Mouse (Mus musculus): Measurements from ENCODE around the gene Palm. TPM values are rescaled to one million over a fixed set of nuclear protein-coding genes. Genes with fewer than 3 reads are reported as not detected.

Gene Palm
- total RNA-seq, 2 experiments from 2014 or later: 26.6 to 36.8 TPM

- no peak for DNase-seq
Measured at GRCm38 (mm10) chr10:79772320-79772719, 21.1 kb upstream of the Palm start.

GRCm38 (mm10) chr10:79773208-79773607, 20.2 kb upstream of the Palm start:
- DNase-seq: no peak

- DNase-seq: no peak
Measured at GRCm38 (mm10) chr10:79774486-79775279, 18.7 kb upstream of the Palm start.

- DNase-seq: no peak
Measured at GRCm38 (mm10) chr10:79777103-79777531, 16.3 kb upstream of the Palm start, which contains the start of gene Fstl3. TSS of gene Fstl3 (plus strand) at chr10:79777272.

GRCm38 (mm10) chr10:79778006-79778405, 15.4 kb upstream of the Palm start:
- peak; percentile 50 for DNase-seq

- DNase-seq: no peak
Measured at GRCm38 (mm10) chr10:79779193-79779592, 14.2 kb upstream of the Palm start.

- peak; percentile 94 for DNase-seq
Measured at GRCm38 (mm10) chr10:79779784-79780663, 13.3 kb upstream of the Palm start.

- DNase-seq: no peak
Measured at GRCm38 (mm10) chr10:79780664-79781015, 12.7 kb upstream of the Palm start.

GRCm38 (mm10) chr10:79781139-79781538, 12.2 kb upstream of the Palm start:
- no peak for DNase-seq

- DNase-seq: no peak
Measured at GRCm38 (mm10) chr10:79781956-79782355, 11.4 kb upstream of the Palm start.

- DNase-seq: no peak
Measured at GRCm38 (mm10) chr10:79783050-79783449, 10.3 kb upstream of the Palm start.

GRCm38 (mm10) chr10:79783920-79784800, 9.2 kb upstream of the Palm start:
- no peak for DNase-seq

- peak; percentile 81 for DNase-seq
Measured at GRCm38 (mm10) chr10:79788386-79789158, 4.8 kb upstream of the Palm start.

- no peak for DNase-seq
Measured at GRCm38 (mm10) chr10:79789581-79789980, 3.8 kb upstream of the Palm start.

- DNase-seq: no peak
Measured at GRCm38 (mm10) chr10:79790861-79791260, 2.5 kb upstream of the Palm start, which contains the start of gene Prss57. TSS of gene Prss57 (minus strand) at chr10:79790961.

GRCm38 (mm10) chr10:79792339-79793040, 882 bp upstream of the Palm start:
- no peak for DNase-seq

GRCm38 (mm10) chr10:79793738-79794490, 542 bp downstream of the Palm start:
- DNase-seq: no peak

- peak; percentile 53 for DNase-seq
Measured at GRCm38 (mm10) chr10:79794491-79794931, 1.1 kb downstream of the Palm start.

GRCm38 (mm10) chr10:79795905-79796304, 2.5 kb downstream of the Palm start:
- no peak for DNase-seq

GRCm38 (mm10) chr10:79797326-79797725, 4.0 kb downstream of the Palm start:
- DNase-seq: peak; percentile 40
